Mouse (Mus musculus): ENCODE measurements around the gene Vamp1. TPM values are rescaled to one million over a fixed set of nuclear protein-coding genes. Genes with fewer than 3 reads are reported as not detected.
"Not testable (repeated sequence)": the region's sequence is repeated elsewhere in the genome, so short reads cannot be mapped to it uniquely, and the experiment has no call there.

Vamp1 gene
- polyA plus RNA-seq, 1 experiment from 2014 or later: 4.7 TPM

- 76% methylated on average over 10 of the region's 10 CpGs for WGBS
- no peak for ATAC-seq (ENCODE audit: low FRiP score, low read depth)
- no peaks in the 10 kb centered on the region for H3K4me1 ChIP-seq
- H3K4me2 ChIP-seq (replicated peaks): no peak overlapping the region
- H3K27me3 ChIP-seq: peaks cover 18% of the 10 kb centered on the region; the same call in 1 of the 2 replicates
- no peaks in the 10 kb centered on the region for H3K36me3 ChIP-seq
- no peak overlapping the region for H3K4me3 ChIP-seq
- no peak overlapping the region for H3K27ac ChIP-seq (replicated peaks)
- no peaks in the 10 kb centered on the region for H3K9me3 ChIP-seq
- no peak overlapping the region for H3K9ac ChIP-seq (replicated peaks)
These were observed 57.0 kb downstream of the Vamp1 start for GRCm38 (mm10) chr6:125272228-125272785.

- H3K4me1 ChIP-seq: no peaks in the 10 kb centered on the region
- H3K4me2 ChIP-seq (replicated peaks): no peak overlapping the region
- H3K36me3 ChIP-seq: no peaks in the 10 kb centered on the region
- no peak overlapping the region for H3K9ac ChIP-seq (replicated peaks)
- no peak for ATAC-seq (ENCODE audit: low FRiP score, low read depth)
- peaks cover 18% of the 10 kb centered on the region; the same call in 1 of the 2 replicates for H3K27me3 ChIP-seq
- H3K9me3 ChIP-seq: no peaks in the 10 kb centered on the region
- 64% methylated on average over 15 of the region's 15 CpGs for WGBS
- no peak overlapping the region for H3K4me3 ChIP-seq
- no peak overlapping the region for H3K27ac ChIP-seq (replicated peaks)
These were observed 59.7 kb downstream of the Vamp1 start for GRCm38 (mm10) chr6:125274841-125275563.

- WGBS: 63% methylated on average over 8 of the region's 8 CpGs
- ATAC-seq (ENCODE audit: low FRiP score, low read depth): no peak
- Histone ChIP-seq H3K9ac (replicated peaks) (no peak overlapping the region), H3K9me3 (peaks cover 2% of the 10 kb centered on the region; the same call in 1 of the 2 replicates), H3K4me3 (no peak overlapping the region), H3K27ac (replicated peaks) (no peak overlapping the region), H3K36me3 (no peaks in the 10 kb centered on the region), H3K4me2 (replicated peaks) (no peak overlapping the region), H3K27me3 (no peaks in the 10 kb centered on the region), H3K4me1 (no peaks in the 10 kb centered on the region)
These were observed 64.4 kb downstream of the Vamp1 start for GRCm38 (mm10) chr6:125279729-125280128.

GRCm38 (mm10) chr6:125282721-125283120, 67.4 kb downstream of the Vamp1 start:
- H3K27me3 ChIP-seq; H3K9ac ChIP-seq (replicated peaks); H3K4me1 ChIP-seq; H3K4me2 ChIP-seq (replicated peaks); H3K9me3 ChIP-seq; H3K36me3 ChIP-seq; H3K27ac ChIP-seq (replicated peaks); H3K4me3 ChIP-seq; ATAC-seq (ENCODE audit: low FRiP score, low read depth): not testable (repeated sequence)
- 95% methylated on average over 13 of the region's 13 CpGs for WGBS

- WGBS: 72% methylated on average over 8 of the region's 8 CpGs
These were observed 68.9 kb downstream of the Vamp1 start for GRCm38 (mm10) chr6:125284250-125284649.

GRCm38 (mm10) chr6:125284751-125285150, 69.4 kb downstream of the Vamp1 start:
- 90% methylated on average over 7 of the region's 7 CpGs for WGBS
- Histone ChIP-seq H3K4me2 (replicated peaks) (no peak overlapping the region), H3K9ac (replicated peaks) (no peak overlapping the region), H3K36me3 (no peaks in the 10 kb centered on the region), H3K27me3 (no peaks in the 10 kb centered on the region; the same call in 1 of the 2 replicates), H3K9me3 (peaks cover 3% of the 10 kb centered on the region; the same call in 1 of the 2 replicates), H3K27ac (replicated peaks) (no peak overlapping the region), H3K4me1 (no peaks in the 10 kb centered on the region), H3K4me3 (no peak overlapping the region)
- ATAC-seq (ENCODE audit: low FRiP score, low read depth): no peak

More at GRCm38 (mm10) chr6:125284250-125284649, 68.9 kb downstream of the Vamp1 start:
- Histone ChIP-seq H3K9ac (replicated peaks) (no peak overlapping the region), H3K4me3 (no peak overlapping the region), H3K4me2 (replicated peaks) (no peak overlapping the region), H3K9me3 (peaks cover 3% of the 10 kb centered on the region; the same call in 1 of the 2 replicates), H3K4me1 (no peaks in the 10 kb centered on the region), H3K27me3 (no peaks in the 10 kb centered on the region; the same call in 1 of the 2 replicates), H3K36me3 (no peaks in the 10 kb centered on the region), H3K27ac (replicated peaks) (no peak overlapping the region)
- ATAC-seq (ENCODE audit: low FRiP score, low read depth): no peak

- no peak for ATAC-seq (ENCODE audit: low FRiP score, low read depth)
- Histone ChIP-seq H3K9ac (replicated peaks) (no peak within 1 kb of the TSS), H3K27me3 (no peaks in the 10 kb centered on the region; the same call in 1 of the 2 replicates), H3K4me3 (no peak within 1 kb of the TSS), H3K4me1 (no peaks in the 10 kb centered on the region), H3K27ac (replicated peaks) (no peak within 1 kb of the TSS), H3K36me3 (no peaks in the 10 kb centered on the region), H3K4me2 (replicated peaks) (no peak within 1 kb of the TSS), H3K9me3 (peaks cover 3% of the 10 kb centered on the region; the same call in 1 of the 2 replicates)
- 93% methylated on average over 22 of the region's 22 CpGs for WGBS
These were observed 70.5 kb downstream of the Vamp1 start, which contains the start of gene Tuba3a for GRCm38 (mm10) chr6:125285890-125286289. Gene Tuba3a (minus strand): TSS chr6:125286042.

- no peaks in the 10 kb centered on the region for H3K36me3 ChIP-seq
- WGBS: 91% methylated on average over 4 of the region's 4 CpGs
- no peak overlapping the region for H3K4me3 ChIP-seq
- peaks cover 3% of the 10 kb centered on the region; the same call in 1 of the 2 replicates for H3K9me3 ChIP-seq
- H3K9ac ChIP-seq (replicated peaks): no peak overlapping the region
- ATAC-seq (ENCODE audit: low FRiP score, low read depth): no peak
- H3K27ac ChIP-seq (replicated peaks): no peak overlapping the region
- H3K27me3 ChIP-seq: no peaks in the 10 kb centered on the region; the same call in 1 of the 2 replicates
- no peak overlapping the region for H3K4me2 ChIP-seq (replicated peaks)
- no peaks in the 10 kb centered on the region for H3K4me1 ChIP-seq
These were observed 71.6 kb downstream of the Vamp1 start for GRCm38 (mm10) chr6:125286944-125287343.

- H3K4me1 ChIP-seq: no peaks in the 10 kb centered on the region
- H3K27me3 ChIP-seq: no peaks in the 10 kb centered on the region; the same call in 1 of the 2 replicates
- no peaks in the 10 kb centered on the region for H3K36me3 ChIP-seq
- 86% methylated on average over 5 of the region's 5 CpGs for WGBS
- no peak overlapping the region for H3K27ac ChIP-seq (replicated peaks)
- H3K4me3 ChIP-seq: no peak overlapping the region
- ATAC-seq (ENCODE audit: low FRiP score, low read depth): no peak
- peaks cover 3% of the 10 kb centered on the region; the same call in 1 of the 2 replicates for H3K9me3 ChIP-seq
- H3K4me2 ChIP-seq (replicated peaks): no peak overlapping the region
- no peak overlapping the region for H3K9ac ChIP-seq (replicated peaks)
These were observed 73.4 kb downstream of the Vamp1 start for GRCm38 (mm10) chr6:125288730-125289129.

GRCm38 (mm10) chr6:125291329-125291728, 76.0 kb downstream of the Vamp1 start:
- H3K27me3 ChIP-seq: no peaks in the 10 kb centered on the region; the same call in 1 of the 2 replicates
- 83% methylated on average over 4 of the region's 4 CpGs for WGBS

GRCm38 (mm10) chr6:125292256-125292655, 76.9 kb downstream of the Vamp1 start:
- no peak overlapping the region for H3K4me2 ChIP-seq (replicated peaks)
- no peaks in the 10 kb centered on the region for H3K4me1 ChIP-seq
- H3K27me3 ChIP-seq: no peaks in the 10 kb centered on the region; the same call in 1 of the 2 replicates
- no peak for ATAC-seq (ENCODE audit: low FRiP score, low read depth)
- no peak overlapping the region for H3K9ac ChIP-seq (replicated peaks)
- no peaks in the 10 kb centered on the region for H3K9me3 ChIP-seq
- 90% methylated on average over 7 of the region's 7 CpGs for WGBS
- no peak overlapping the region for H3K27ac ChIP-seq (replicated peaks)
- no peak overlapping the region for H3K4me3 ChIP-seq
- no peaks in the 10 kb centered on the region for H3K36me3 ChIP-seq

More at GRCm38 (mm10) chr6:125291329-125291728, 76.0 kb downstream of the Vamp1 start:
- H3K9me3 ChIP-seq: no peaks in the 10 kb centered on the region
- no peak overlapping the region for H3K27ac ChIP-seq (replicated peaks)
- no peaks in the 10 kb centered on the region for H3K36me3 ChIP-seq
- H3K4me3 ChIP-seq: no peak overlapping the region
- no peaks in the 10 kb centered on the region for H3K4me1 ChIP-seq
- ATAC-seq (ENCODE audit: low FRiP score, low read depth): no peak
- H3K4me2 ChIP-seq (replicated peaks): no peak overlapping the region
- no peak overlapping the region for H3K9ac ChIP-seq (replicated peaks)

- no peak overlapping the region for H3K27ac ChIP-seq (replicated peaks)
- WGBS: 90% methylated on average over 4 of the region's 4 CpGs
- ATAC-seq (ENCODE audit: low FRiP score, low read depth): no peak
- H3K27me3 ChIP-seq: no peaks in the 10 kb centered on the region
- H3K9ac ChIP-seq (replicated peaks): no peak overlapping the region
- no peaks in the 10 kb centered on the region for H3K9me3 ChIP-seq
- no peaks in the 10 kb centered on the region for H3K4me1 ChIP-seq
- no peaks in the 10 kb centered on the region for H3K36me3 ChIP-seq
- H3K4me2 ChIP-seq (replicated peaks): no peak overlapping the region
- H3K4me3 ChIP-seq: no peak overlapping the region
These were observed 78.7 kb downstream of the Vamp1 start for GRCm38 (mm10) chr6:125294049-125294448.

All from midbrain, embryonic 12.5 days (tissue).